Mouse (Mus musculus): ENCODE measurements around the gene Cebpe. TPM values are rescaled to one million over a fixed set of nuclear protein-coding genes. Genes with fewer than 3 reads are reported as not detected.

The Cebpe gene
- polyA plus RNA-seq, 1 experiment from 2014 or later, result 0.85 TPM

DNA sequence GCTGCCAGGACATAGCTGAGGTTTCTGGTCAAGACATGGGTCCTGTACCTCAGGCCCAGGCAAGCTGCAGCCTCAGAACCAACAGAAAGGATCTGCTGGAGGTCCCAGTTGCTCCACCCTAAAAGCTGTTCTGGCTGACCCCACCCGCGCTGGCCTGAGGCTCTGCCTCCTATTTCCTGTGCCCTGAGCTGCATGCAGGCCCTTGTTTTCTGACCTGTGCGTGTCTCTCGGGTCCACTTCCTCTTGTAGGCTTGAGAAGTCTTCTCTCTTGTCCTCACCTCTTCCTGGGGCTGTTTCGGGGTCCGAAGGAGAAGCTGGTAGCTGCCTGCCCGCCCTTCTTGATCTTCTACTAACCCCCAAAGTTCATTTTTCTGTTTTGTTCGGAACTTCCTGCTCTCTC lies 887 bp upstream of the Cebpe start:
- Histone ChIP-seq H3K36me3 (ENCODE audit: inconsistent target) (no peaks in the 10 kb centered on the region), H3K27ac (peak overlapping the region; percentile 61), H3K79me2 (ENCODE audit: inconsistent target) (no peaks in the 10 kb centered on the region), H3K4me3 (ENCODE audit: inconsistent target) (no peak overlapping the region)
- 11% methylated on average over 8 of the region's 8 CpGs for WGBS (ENCODE audit: missing documents)

DNA sequence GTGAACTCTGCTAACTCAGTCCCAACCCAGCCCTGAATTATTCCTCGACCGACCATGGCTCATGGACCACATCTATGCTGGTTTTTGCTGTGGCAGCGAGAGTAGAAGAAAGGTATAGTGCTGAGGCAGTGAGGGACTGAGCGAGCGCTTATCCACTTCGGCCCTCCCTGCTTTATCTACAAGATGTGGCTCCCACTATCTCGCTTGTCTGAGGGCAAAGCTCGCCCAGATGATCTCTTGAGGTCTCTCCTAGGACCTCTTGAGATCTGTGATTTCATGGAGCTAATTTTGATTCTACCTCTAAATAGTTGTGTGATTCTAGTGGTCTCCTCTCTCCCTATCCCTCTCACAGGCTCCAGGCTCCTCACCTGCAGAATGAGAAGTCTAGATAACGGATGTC lies 2.9 kb downstream of the Cebpe start:
- WGBS (ENCODE audit: missing documents), result 96% methylated on average over 9 of the region's 9 CpGs
- H3K36me3 ChIP-seq (ENCODE audit: inconsistent target), result no peaks in the 10 kb centered on the region
- no peak overlapping the region for H3K4me3 ChIP-seq (ENCODE audit: inconsistent target)
- no peaks in the 10 kb centered on the region for H3K79me2 ChIP-seq (ENCODE audit: inconsistent target)
- no peak overlapping the region for H3K27ac ChIP-seq

DNA sequence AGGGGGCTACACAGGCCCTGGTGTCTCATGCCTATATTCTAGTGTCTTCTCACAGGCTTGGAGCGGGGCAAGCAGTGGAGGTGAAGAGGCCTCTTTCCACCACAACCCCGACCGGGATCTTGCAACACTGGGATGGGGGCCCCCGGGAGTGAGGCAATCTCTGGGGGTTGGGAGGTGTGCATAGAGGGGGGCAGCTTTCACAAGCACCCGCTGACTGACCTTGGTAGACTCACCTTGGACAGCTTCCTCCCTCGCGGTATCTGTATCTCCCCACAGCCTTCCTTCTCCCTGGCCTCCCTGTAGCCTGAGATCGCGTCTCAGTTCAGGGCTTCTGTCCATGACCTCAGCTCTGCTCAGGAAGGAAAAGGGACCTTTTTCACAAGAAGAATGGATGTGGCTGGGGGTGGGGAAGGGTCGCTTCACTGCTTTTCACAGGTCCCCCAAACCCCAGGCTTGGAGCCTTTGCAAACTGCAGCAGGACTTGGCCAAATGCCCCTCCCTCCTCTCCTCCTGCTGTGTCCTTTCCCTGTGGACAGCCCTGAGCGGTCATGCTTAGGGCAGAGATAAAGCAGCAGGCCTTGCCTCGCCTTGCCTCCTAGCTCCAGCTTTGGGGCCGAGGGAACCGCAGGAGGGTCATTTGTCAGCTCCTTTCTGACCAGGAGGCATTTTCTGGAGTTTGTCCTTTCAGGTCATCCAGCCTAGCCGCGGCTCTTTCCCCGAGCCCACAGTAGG lies 5.2 kb downstream of the Cebpe start:
- Histone ChIP-seq H3K79me2 (ENCODE audit: inconsistent target) (no peaks in the 10 kb centered on the region), H3K27ac (no peak overlapping the region), H3K36me3 (ENCODE audit: inconsistent target) (no peaks in the 10 kb centered on the region), H3K4me3 (ENCODE audit: inconsistent target) (no peak overlapping the region)
- WGBS (ENCODE audit: missing documents), result 67% methylated on average over 15 of the region's 17 CpGs

DNA sequence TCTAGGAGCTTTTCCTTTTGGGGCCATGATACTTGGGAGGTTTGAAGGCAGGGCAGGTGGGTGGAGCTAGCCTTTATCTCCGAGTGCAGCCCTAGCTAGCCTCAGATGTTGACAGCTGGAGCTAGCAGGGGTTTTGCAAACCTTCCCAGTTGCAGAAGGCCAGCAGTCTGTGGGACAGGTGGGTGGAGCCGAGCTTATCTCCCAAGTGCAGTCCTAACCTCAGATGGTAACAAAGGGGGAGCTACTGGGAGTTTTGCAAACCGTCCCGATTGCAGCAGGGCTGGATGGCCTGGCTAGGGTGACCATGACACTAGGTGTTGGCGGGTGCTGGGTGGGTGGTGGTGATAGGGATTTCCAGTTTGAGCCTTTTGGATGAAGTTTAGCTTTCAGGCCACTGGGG lies 6.1 kb downstream of the Cebpe start:
- no peaks in the 10 kb centered on the region for H3K79me2 ChIP-seq (ENCODE audit: inconsistent target)
- H3K36me3 ChIP-seq (ENCODE audit: inconsistent target), result no peaks in the 10 kb centered on the region
- H3K27ac ChIP-seq, result no peak overlapping the region
- WGBS (ENCODE audit: missing documents), result 15% methylated on average over 5 of the region's 5 CpGs
- no peak overlapping the region for H3K4me3 ChIP-seq (ENCODE audit: inconsistent target)

DNA sequence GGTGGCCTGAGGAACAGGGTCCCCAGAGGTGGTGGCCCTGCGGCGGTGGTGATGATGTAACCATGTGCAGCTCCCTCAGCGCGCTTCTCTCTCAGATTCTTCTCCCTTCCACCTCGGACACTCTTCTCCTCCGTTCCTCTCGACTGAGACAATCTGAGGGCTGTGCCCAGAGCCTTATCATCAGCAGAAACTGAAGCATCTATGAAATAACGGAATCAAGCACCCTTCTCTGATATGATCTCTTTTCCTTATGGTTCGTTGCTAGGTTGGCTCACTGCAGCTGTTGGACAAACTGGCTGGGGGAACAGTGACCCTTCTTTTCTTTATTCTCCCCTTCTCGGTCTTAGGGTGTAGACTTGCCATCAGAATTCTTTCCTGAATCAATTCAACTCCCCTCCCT lies 8.8 kb downstream of the Cebpe start:
- Histone ChIP-seq H3K4me3 (ENCODE audit: inconsistent target) (no peak overlapping the region), H3K79me2 (ENCODE audit: inconsistent target) (no peaks in the 10 kb centered on the region), H3K36me3 (ENCODE audit: inconsistent target) (no peaks in the 10 kb centered on the region), H3K27ac (no peak overlapping the region)
- WGBS (ENCODE audit: missing documents), result 57% methylated on average over 10 of the region's 10 CpGs

DNA sequence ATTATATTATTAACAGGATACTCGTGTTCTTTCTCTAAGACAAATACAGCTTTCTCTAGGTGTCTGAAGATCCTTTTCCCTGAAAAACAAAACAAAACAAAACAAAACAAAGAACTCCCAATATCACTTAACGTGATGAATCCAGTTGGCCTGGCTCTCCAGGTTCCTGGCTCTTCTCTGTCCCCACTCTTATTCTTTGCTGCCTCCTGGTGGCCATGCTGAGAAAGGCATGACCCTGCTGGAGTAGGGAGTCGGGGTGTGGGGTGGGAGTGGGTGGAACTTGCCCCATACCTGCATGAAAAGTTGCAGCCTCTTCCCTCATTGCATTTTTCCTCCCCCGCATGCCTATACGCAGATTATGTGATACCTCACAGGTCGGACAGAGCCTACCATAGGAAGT lies 10.7 kb downstream of the Cebpe start:
- Histone ChIP-seq H3K36me3 (ENCODE audit: inconsistent target) (no peaks in the 10 kb centered on the region), H3K4me3 (ENCODE audit: inconsistent target) (no peak overlapping the region), H3K27ac (no peak overlapping the region), H3K79me2 (ENCODE audit: inconsistent target) (no peaks in the 10 kb centered on the region)
- 21% methylated on average over 6 of the region's 6 CpGs for WGBS (ENCODE audit: missing documents)

DNA sequence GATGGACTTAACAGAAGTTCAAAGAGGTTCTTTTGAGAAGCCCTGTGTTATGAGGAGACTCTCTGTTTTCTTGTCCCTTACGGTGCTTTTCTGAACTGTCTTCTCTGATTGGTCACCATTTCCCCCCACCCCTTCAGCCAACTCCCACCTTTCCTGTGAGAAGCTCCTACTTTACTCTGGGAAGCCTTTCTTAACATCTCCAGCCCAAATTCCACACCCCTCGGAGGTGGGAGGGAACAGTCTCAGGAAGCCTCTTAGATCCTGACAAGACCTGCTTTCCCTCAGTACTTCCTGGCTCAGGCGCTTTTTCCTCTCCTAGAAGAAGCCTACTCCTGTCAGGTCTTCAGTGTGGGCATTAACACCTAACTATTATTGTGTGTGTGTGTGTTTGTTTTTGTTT lies 12.4 kb downstream of the Cebpe start:
- 91% methylated on average over 3 of the region's 3 CpGs for WGBS (ENCODE audit: missing documents)
- H3K36me3 ChIP-seq (ENCODE audit: inconsistent target), result no peaks in the 10 kb centered on the region
- H3K27ac ChIP-seq, result no peak overlapping the region
- no peak overlapping the region for H3K4me3 ChIP-seq (ENCODE audit: inconsistent target)
- H3K79me2 ChIP-seq (ENCODE audit: inconsistent target), result no peaks in the 10 kb centered on the region

DNA sequence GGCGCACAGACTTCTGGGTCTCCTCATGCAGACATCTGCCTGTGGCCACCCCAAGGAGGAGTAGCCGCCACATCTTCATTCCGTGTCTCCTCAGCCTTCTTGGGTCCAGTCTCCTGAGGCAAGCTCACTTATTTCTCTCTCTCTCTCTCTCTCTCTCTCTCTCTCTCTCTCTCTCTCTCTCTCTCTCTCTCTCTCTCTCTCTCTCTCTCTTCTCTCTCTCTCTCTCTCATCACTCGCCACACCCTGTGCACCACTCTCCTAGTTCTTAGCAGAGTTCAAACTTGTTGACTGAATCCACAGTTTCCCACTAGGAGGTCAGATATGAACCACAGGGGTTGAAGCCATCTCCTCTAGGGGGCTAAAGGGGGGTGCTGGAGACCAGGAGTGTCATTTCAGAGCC lies 13.2 kb downstream of the Cebpe start, which contains the start of gene Gm29776:
TSS of gene Gm29776 (minus strand) at position 101 of the 400 bp plus-strand sequence.
- Histone ChIP-seq H3K79me2 (ENCODE audit: inconsistent target) (no peaks in the 10 kb centered on the region), H3K36me3 (ENCODE audit: inconsistent target) (no peaks in the 10 kb centered on the region), H3K27ac (no peak within 1 kb of the TSS), H3K4me3 (ENCODE audit: inconsistent target) (no peak within 1 kb of the TSS)
- 100% methylated on average over 3 of the region's 4 CpGs for WGBS (ENCODE audit: missing documents)

DNA sequence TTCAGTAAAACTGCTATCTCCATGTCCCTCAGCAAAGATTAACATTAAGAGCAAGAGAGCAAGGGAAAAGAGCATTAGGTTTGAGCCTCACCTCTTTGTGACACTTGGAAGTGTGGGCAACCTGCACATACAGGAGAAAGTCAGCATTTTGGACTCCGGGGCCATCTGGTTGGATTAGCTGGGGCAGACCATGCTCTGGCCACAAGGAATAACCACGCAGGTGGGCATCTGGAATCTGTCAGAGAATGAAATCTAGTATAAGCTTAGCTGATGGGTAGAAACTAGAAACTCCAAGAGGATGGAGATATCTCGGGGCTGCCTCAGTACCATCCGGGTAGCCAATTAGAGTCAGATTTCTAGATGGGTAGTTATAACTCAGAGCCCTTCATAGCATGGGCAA lies 15.2 kb downstream of the Cebpe start:
- WGBS (ENCODE audit: missing documents), result 94% methylated on average over 4 of the region's 4 CpGs
- no peaks in the 10 kb centered on the region for H3K79me2 ChIP-seq (ENCODE audit: inconsistent target)

DNA sequence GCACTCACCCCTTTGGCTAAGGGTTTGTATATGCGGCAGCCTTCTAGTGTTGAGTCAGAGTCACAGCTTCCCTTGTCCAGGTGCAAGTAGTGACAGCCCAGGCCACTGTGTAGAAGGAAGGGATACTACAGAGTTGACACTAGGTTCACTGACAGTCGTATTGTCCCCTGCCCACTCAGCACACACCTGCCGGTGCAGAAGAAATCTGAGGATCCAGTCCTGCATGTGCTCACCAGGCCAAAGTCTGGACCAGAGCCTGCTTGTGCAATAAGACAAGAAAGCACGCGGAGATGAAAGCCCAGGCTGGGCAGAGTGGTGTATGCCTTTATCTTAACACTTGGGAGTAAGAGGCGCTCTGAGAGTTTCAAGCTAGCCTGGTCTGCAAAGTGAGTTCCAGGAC lies 16.9 kb downstream of the Cebpe start:
- H3K79me2 ChIP-seq (ENCODE audit: inconsistent target), result peaks cover 10% of the 10 kb centered on the region; the same call in 1 of the 2 replicates
- 56% methylated on average over 6 of the region's 6 CpGs for WGBS (ENCODE audit: missing documents)
- no peak overlapping the region for H3K4me3 ChIP-seq (ENCODE audit: inconsistent target)
- peaks cover 10% of the 10 kb centered on the region; the same call in 1 of the 2 replicates for H3K36me3 ChIP-seq (ENCODE audit: inconsistent target)
- H3K27ac ChIP-seq, result no peak overlapping the region

More for the DNA sequence above, 15.2 kb downstream of the Cebpe start:
- no peaks in the 10 kb centered on the region for H3K36me3 ChIP-seq (ENCODE audit: inconsistent target)
- no peak overlapping the region for H3K4me3 ChIP-seq (ENCODE audit: inconsistent target)
- no peak overlapping the region for H3K27ac ChIP-seq

DNA sequence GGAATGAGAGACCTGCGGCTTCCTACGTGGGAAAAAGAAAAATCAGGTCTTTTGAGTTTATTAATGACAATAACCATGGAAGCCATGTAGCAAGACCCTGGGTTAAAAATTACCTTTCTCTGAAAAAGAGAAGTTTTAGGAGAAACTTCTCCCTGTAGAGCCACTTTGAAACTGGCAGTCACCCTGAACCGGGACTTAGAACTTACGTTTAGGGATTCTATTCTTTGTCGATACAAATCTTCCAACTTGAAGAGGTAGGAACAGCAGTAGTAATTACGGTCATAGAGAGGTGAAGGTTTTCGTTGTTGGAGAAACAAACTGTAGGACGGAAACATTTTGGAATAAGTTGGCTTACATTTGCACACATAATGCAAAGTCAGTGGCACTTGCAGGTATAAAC lies 24.7 kb downstream of the Cebpe start:
- Histone ChIP-seq H3K4me3 (ENCODE audit: inconsistent target) (peak overlapping the region; percentile 94), H3K36me3 (ENCODE audit: inconsistent target) (peaks cover 31% of the 10 kb centered on the region; the same call in 1 of the 2 replicates), H3K27ac (peak overlapping the region; percentile 83), H3K79me2 (ENCODE audit: inconsistent target) (peaks cover 79% of the 10 kb centered on the region)
- WGBS (ENCODE audit: missing documents), result 2% methylated on average over 8 of the region's 8 CpGs

DNA sequence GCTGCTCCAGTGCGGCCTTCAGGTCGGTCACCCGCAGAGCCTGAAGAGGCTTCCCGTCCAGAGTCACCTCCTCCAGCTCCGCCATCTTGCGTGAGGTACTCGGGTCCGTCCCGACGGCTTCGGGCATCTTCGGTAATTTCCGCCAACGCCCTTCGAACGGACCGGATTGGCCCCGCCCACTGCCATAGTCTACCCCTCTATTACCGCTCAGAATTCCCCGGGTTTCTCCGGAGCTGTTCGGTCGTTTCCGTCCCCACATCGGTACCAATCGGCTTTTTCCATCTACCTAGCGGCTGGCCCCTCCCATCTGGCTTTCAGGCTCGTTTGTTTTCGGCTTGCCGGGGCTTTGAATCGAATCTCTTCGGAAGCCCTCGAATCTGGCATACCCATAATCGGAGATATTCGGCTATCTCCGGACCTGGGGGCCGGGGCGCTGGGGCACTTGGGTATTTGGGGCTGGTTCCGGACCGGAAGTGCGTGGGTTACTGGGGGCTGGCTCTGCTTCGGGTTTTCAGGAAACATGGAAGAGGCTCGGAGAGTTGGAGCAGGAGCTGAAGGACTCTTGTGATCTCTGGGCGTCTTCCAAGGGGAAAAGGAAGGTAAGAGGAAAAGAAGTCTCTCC lies 25.3 kb downstream of the Cebpe start, which contains the start of gene Acin1:
TSS of gene Acin1 (minus strand) at position 410 of the 622 bp plus-strand sequence.
- Histone ChIP-seq H3K79me2 (ENCODE audit: inconsistent target) (peaks cover 85% of the 10 kb centered on the region), H3K36me3 (ENCODE audit: inconsistent target) (peaks cover 31% of the 10 kb centered on the region; the same call in 1 of the 2 replicates)
- under 1% methylated on average over 41 of the region's 44 CpGs for WGBS (ENCODE audit: missing documents)

DNA sequence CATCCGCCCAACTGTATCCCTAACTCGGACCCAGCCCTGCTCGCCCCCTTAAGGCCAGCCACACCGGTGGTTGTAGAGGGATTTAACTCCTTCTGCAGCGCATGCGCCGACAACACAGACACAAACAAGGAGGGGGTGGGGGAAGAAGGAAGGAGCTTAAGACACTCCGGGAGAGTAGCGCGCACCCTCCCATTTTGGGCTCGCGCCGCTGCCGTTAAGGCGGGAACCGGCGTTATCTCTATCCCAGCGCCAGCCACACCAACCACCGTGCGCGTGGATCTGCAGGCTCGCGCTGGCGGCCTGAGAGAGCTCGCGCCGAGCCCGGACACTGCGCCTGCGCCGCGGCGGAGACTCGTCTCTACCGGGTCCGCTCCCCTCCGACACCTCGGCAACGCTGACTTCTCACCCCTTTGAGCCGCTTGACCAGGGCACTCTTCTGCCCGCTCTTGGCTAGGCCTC lies 25.9 kb downstream of the Cebpe start, which contains the start of gene 1700123O20Rik:
TSS of gene 1700123O20Rik (plus strand) at position 154 of the 459 bp plus-strand sequence.
- H3K36me3 ChIP-seq (ENCODE audit: inconsistent target), result peaks cover 31% of the 10 kb centered on the region; the same call in 1 of the 2 replicates
- H3K27ac ChIP-seq, result peak within 1 kb of the TSS; percentile 83
- peak within 1 kb of the TSS; percentile 94 for H3K4me3 ChIP-seq (ENCODE audit: inconsistent target)
- peaks cover 90% of the 10 kb centered on the region for H3K79me2 ChIP-seq (ENCODE audit: inconsistent target)
- WGBS (ENCODE audit: missing documents), result 2% methylated on average over 32 of the region's 41 CpGs

More for the DNA sequence above, 25.3 kb downstream of the Cebpe start, which contains the start of gene Acin1:
- Histone ChIP-seq H3K27ac (peak within 1 kb of the TSS; percentile 83), H3K4me3 (ENCODE audit: inconsistent target) (peak within 1 kb of the TSS; percentile 94)

DNA sequence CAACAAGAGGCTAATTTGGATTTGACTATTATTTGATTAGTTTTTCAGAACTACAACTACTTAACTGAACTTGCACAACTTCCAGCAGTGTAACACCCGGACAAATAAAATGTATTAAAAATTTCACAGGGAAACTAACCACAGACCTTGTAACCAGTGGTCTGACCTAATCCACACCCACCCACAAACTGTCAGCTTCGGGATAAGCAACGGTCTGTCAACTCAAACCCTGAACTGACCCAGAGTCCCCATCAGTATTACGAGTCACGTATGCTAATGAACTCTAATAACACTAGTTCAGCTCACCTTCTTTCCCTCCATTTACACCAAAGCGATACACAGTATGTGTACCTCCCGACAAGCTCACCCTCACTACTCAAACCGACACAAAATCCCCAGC lies 26.5 kb downstream of the Cebpe start:
- Histone ChIP-seq H3K36me3 (ENCODE audit: inconsistent target) (peaks cover 26% of the 10 kb centered on the region; the same call in 1 of the 2 replicates), H3K4me3 (ENCODE audit: inconsistent target) (peak overlapping the region; percentile 94), H3K79me2 (ENCODE audit: inconsistent target) (peaks cover 91% of the 10 kb centered on the region), H3K27ac (peak overlapping the region; percentile 83; the same call in 1 of the 2 replicates)
- 0% methylated on average over 8 of the region's 8 CpGs for WGBS (ENCODE audit: missing documents)

DNA sequence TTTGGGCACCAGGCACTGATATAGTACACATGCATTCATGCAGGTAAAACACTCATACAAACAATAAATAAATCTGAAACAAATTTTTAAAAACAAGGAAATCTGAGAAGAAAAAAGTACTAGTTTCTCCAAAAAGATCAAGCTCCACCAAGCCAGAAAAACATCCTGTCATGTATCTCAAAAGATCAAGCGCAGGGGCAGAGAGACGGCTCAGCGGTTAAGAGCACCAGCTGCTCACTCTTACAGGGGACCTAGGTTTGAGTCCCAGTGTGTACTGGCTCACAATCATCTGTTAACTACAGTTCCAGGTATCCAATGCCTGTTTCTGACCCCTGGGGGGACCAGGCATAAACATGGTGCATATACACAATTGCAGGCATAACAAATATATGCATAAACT lies 29.6 kb downstream of the Cebpe start:
- H3K4me3 ChIP-seq (ENCODE audit: inconsistent target), result no peak overlapping the region
- peaks cover 91% of the 10 kb centered on the region for H3K79me2 ChIP-seq (ENCODE audit: inconsistent target)
- no peak overlapping the region for H3K27ac ChIP-seq
- WGBS (ENCODE audit: missing documents), result 98% methylated on average over 3 of the region's 3 CpGs
- H3K36me3 ChIP-seq (ENCODE audit: inconsistent target), result peaks cover 40% of the 10 kb centered on the region
